Mouse (Mus musculus) testis, adult 2 months (tissue): ENCODE results near the gene Man1b1.

Experiments
- CTCF ChIP-seq: fragments of 200-500 bp; IDR thresholded peaks from 2 replicates; pipeline ENCODE4 v1.5.1; 2012; ENCODE audit warnings: low read depth, mild to moderate bottlenecking, inconsistent platforms, low read length, moderate library complexity; ENCODE audit not compliant: control insufficient read depth, insufficient read depth, insufficient replicate concordance
- POLR2A ChIP-seq: fragments of 200-500 bp; IDR thresholded peaks from 2 replicates; pipeline ENCODE4 v1.6.1; 2012; ENCODE audit warnings: low read depth, mild to moderate bottlenecking, inconsistent platforms, low read length, moderate library complexity; ENCODE audit not compliant: control insufficient read depth

DNA sequence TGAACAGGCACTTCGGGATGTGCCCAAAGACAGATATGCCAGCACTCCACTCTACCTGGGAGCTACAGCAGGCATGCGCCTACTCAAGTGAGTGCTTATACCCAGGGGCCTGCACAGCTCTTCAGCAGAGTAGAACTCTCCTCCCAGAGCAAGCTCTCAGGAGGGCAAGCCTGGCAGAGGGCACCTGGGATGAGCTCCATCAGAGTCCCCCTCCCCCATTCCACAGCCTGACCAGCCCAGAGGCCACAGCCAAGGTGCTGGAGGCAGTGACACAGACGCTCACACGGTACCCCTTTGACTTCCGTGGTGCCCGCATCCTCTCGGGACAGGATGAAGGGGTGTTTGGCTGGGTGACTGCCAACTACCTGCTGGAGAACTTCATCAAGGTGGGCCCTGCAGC lies 65.9 kb downstream of the Man1b1 start:
- no peak for TF ChIP-seq POLR2A
- TF ChIP-seq CTCF: no peak
